ENCODE assay signal across 30 mouse cellular contexts in the genomic region with DNA sequence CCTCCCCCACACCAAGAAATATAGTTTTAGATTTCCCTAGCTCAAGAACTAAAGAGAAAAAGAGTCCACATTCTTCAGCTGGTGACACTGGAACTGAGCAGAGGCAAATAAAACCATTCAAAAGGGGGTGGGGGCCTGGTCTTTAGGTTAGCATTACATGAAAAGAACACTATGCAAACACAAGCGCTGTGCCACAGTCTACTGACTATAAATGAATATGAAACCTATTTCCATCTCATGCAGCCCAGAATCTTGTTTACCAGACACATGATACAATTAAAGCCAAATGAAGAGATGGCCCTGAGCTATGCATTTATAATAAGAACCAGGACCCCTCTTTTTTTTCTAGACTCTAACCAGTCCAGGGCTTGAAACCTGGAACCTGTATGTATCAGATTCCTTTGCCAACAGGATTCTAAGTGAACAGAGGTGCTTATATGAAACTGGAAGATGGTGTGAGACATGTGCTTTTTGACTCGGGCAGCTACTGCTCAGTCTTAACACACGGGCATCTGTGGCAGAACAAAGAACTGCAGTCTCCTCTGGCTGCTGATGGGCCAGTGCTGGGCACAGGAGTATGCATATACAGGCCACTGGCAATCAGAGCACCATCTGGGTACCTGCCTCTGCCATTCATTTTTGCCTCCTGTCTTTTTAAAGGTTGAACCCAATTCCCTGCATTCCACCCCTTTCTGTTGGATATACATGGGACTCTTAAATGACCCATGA.
DNase-seq lines count a peak whose midpoint lies in the region; ATAC-seq lines count a peak whose summit lies in the region.
"Had no signal": no experiment of that assay in that cellular context is flagged by ENCODE, and none has a peak within 500 bp of the region (broad histone marks: within the 10 kb centered on the region; RNA-seq: fewer than 3 reads in every experiment).

No protein-coding gene starts in this region.

- no peaks in the 10 kb centered on the region for H3K9me3 ChIP-seq in forebrain, embryonic 14.5 days (replicated peaks; ENCODE audit: control insufficient read depth, low read length)
- H3K9me3 ChIP-seq in forebrain, embryonic 12.5 days = no peaks in the 10 kb centered on the region
- H3K9me3 ChIP-seq in neural tube, embryonic 14.5 days (ENCODE audit: control insufficient read depth, low read length) = no peaks in the 10 kb centered on the region
- H3K9me3 ChIP-seq in neural tube, embryonic 15.5 days (replicated peaks) = no peaks in the 10 kb centered on the region
- H3K9me3 ChIP-seq in embryonic facial prominence, embryonic 15.5 days (replicated peaks) = no peaks in the 10 kb centered on the region
- H3K9me3 ChIP-seq: heart, embryonic 10.5 days; heart, embryonic 15.5 days; hindbrain, embryonic 12.5 days; kidney, embryonic 15.5 days; midbrain, embryonic 10.5 days; midbrain, embryonic 15.5 days had no signal

- no peak overlapping the region for H3K4me3 ChIP-seq in forebrain, embryonic 14.5 days (ENCODE audit: low read depth, low read length)
- H3K4me3 ChIP-seq in forebrain, embryonic 12.5 days (replicated peaks) = no peak overlapping the region
- no peak overlapping the region for H3K4me3 ChIP-seq in neural tube, embryonic 14.5 days (ENCODE audit: low read depth, low read length)
- H3K4me3 ChIP-seq in neural tube, embryonic 15.5 days (replicated peaks) = no peak overlapping the region
- no peak overlapping the region for H3K4me3 ChIP-seq in embryonic facial prominence, embryonic 15.5 days (replicated peaks)
- H3K4me3 ChIP-seq: heart, embryonic 10.5 days; heart, embryonic 15.5 days; hindbrain, embryonic 12.5 days; kidney, embryonic 15.5 days; layer of hippocampus, adult 2 months; midbrain, embryonic 10.5 days; midbrain, embryonic 15.5 days had no signal

- H3K4me1 ChIP-seq in forebrain, embryonic 14.5 days (ENCODE audit: control insufficient read depth, insufficient read depth, low read length) = peaks cover 4% of the 10 kb centered on the region; the same call in 1 of the 2 replicates
- no peaks in the 10 kb centered on the region for H3K4me1 ChIP-seq in forebrain, embryonic 12.5 days
- no peaks in the 10 kb centered on the region for H3K4me1 ChIP-seq in neural tube, embryonic 14.5 days (ENCODE audit: control insufficient read depth, insufficient read depth, low read length)
- 0 out of 2 replicates have a peak, but pooled peaks cover 1% of the 10 kb centered on the region for H3K4me1 ChIP-seq in neural tube, embryonic 15.5 days
- H3K4me1 ChIP-seq in embryonic facial prominence, embryonic 15.5 days = peaks cover 15% of the 10 kb centered on the region; the same call in 1 of the 2 replicates
- H3K4me1 ChIP-seq: heart, embryonic 15.5 days; midbrain, embryonic 10.5 days; midbrain, embryonic 15.5 days had no signal

- H3K36me3 ChIP-seq in forebrain, embryonic 14.5 days (ENCODE audit: control insufficient read depth, insufficient read depth, low read length) = no peaks in the 10 kb centered on the region
- no peaks in the 10 kb centered on the region for H3K36me3 ChIP-seq in forebrain, embryonic 12.5 days (replicated peaks)
- no peaks in the 10 kb centered on the region for H3K36me3 ChIP-seq in neural tube, embryonic 14.5 days (ENCODE audit: control insufficient read depth, insufficient read depth, low read length)
- H3K36me3 ChIP-seq in neural tube, embryonic 15.5 days = no peaks in the 10 kb centered on the region
- H3K36me3 ChIP-seq in embryonic facial prominence, embryonic 15.5 days = no peaks in the 10 kb centered on the region
- H3K36me3 ChIP-seq: heart, embryonic 10.5 days; heart, embryonic 15.5 days; hindbrain, embryonic 12.5 days; kidney, embryonic 15.5 days; midbrain, embryonic 15.5 days had no signal

- no peak overlapping the region for H3K27ac ChIP-seq in forebrain, embryonic 14.5 days (ENCODE audit: low read depth, low read length)
- no peak overlapping the region for H3K27ac ChIP-seq in forebrain, embryonic 12.5 days
- no peak overlapping the region; the same call in 1 of the 2 replicates for H3K27ac ChIP-seq in neural tube, embryonic 14.5 days (ENCODE audit: low read depth, low read length)
- H3K27ac ChIP-seq in neural tube, embryonic 15.5 days (replicated peaks) = no peak overlapping the region
- 0 out of 2 replicates have a peak overlapping the region, but pooled peaks have one; percentile 39 for H3K27ac ChIP-seq in embryonic facial prominence, embryonic 15.5 days (replicated peaks)
- H3K27ac ChIP-seq: heart, embryonic 10.5 days; heart, embryonic 15.5 days; hindbrain, embryonic 12.5 days; kidney, embryonic 15.5 days; layer of hippocampus, adult 2 months; liver, embryonic 14.5 days; midbrain, embryonic 10.5 days; midbrain, embryonic 15.5 days had no signal

- H3K27me3 ChIP-seq in forebrain, embryonic 14.5 days (replicated peaks; ENCODE audit: control insufficient read depth, insufficient read depth, low read length) = no peaks in the 10 kb centered on the region
- no peaks in the 10 kb centered on the region for H3K27me3 ChIP-seq in forebrain, embryonic 12.5 days
- H3K27me3 ChIP-seq in neural tube, embryonic 14.5 days (ENCODE audit: control insufficient read depth, insufficient read depth, low read length) = no peaks in the 10 kb centered on the region
- no peaks in the 10 kb centered on the region for H3K27me3 ChIP-seq in neural tube, embryonic 15.5 days (replicated peaks)
- H3K27me3 ChIP-seq in embryonic facial prominence, embryonic 15.5 days = no peaks in the 10 kb centered on the region
- H3K27me3 ChIP-seq: heart, embryonic 15.5 days; hindbrain, embryonic 12.5 days; kidney, embryonic 15.5 days; midbrain, embryonic 15.5 days; Patski had no signal

- 73% methylated on average over 3 of the region's 3 CpGs for WGBS in forebrain, embryonic 14.5 days
- 65% methylated on average over 3 of the region's 3 CpGs for WGBS in forebrain, embryonic 12.5 days
- 61% methylated on average over 3 of the region's 3 CpGs for WGBS in neural tube, embryonic 14.5 days
- WGBS in neural tube, embryonic 15.5 days = 58% methylated on average over 3 of the region's 3 CpGs
- 35% methylated on average over 3 of the region's 3 CpGs for WGBS in embryonic facial prominence, embryonic 15.5 days

- no peak; the same call in 1 of the 2 replicates for ATAC-seq in forebrain, embryonic 14.5 days
- ATAC-seq in forebrain, embryonic 12.5 days (ENCODE audit: low FRiP score) = no peak
- peak; percentile 82; the same call in 1 of the 2 replicates for ATAC-seq in neural tube, embryonic 14.5 days (ENCODE audit: low read depth)
- no peak for ATAC-seq in neural tube, embryonic 15.5 days (ENCODE audit: low FRiP score)
- ATAC-seq in embryonic facial prominence, embryonic 15.5 days (ENCODE audit: insufficient number of reproducible peaks, low FRiP score, low TSS enrichment, low read depth) = peak; percentile 43; the same call in 1 of the 2 replicates
- no peak for ATAC-seq in erythroid progenitor cell, adult 5-6 weeks (replicated peaks; ENCODE audit: low FRiP score, poor library complexity, severe bottlenecking)
- ATAC-seq: inflammation-experienced regulatory T-cells, adult 6 months; midbrain, embryonic 15.5 days; Patski had no signal

- H3K9ac ChIP-seq in forebrain, embryonic 14.5 days (ENCODE audit: low read length) = no peak overlapping the region
- H3K9ac ChIP-seq in forebrain, embryonic 12.5 days = no peak overlapping the region
- H3K9ac ChIP-seq in neural tube, embryonic 14.5 days (replicated peaks; ENCODE audit: low read depth, low read length) = no peak overlapping the region
- no peak overlapping the region for H3K9ac ChIP-seq in neural tube, embryonic 15.5 days (replicated peaks)
- no peak overlapping the region for H3K9ac ChIP-seq in embryonic facial prominence, embryonic 15.5 days
- H3K9ac ChIP-seq: heart, embryonic 15.5 days; hindbrain, embryonic 12.5 days; kidney, embryonic 15.5 days; liver, embryonic 14.5 days; midbrain, embryonic 15.5 days had no signal

- DNase-seq in forebrain, embryonic 14.5 days (ENCODE audit: low spot score) = peak; percentile 11
- no peak for DNase-seq in embryo, embryonic 10 days (ENCODE audit: low spot score)
- DNase-seq: adrenal gland, postnatal 10 days; cerebellum, adult 8-10 months; cerebellum, postnatal 25 days; embryo, embryonic 11 days; gastrocnemius, postnatal 14 days; heart, adult 11 months; kidney, adult 11 months; kidney, postnatal 36 days; layer of hippocampus, postnatal 36 days; liver; lung, adult 2 months; thymus, adult 2 months; thymus, postnatal 36 days had no signal

- H3K4me2 ChIP-seq in forebrain, embryonic 14.5 days (ENCODE audit: low read length) = no peak overlapping the region
- no peak overlapping the region for H3K4me2 ChIP-seq in forebrain, embryonic 12.5 days
- H3K4me2 ChIP-seq in neural tube, embryonic 14.5 days (ENCODE audit: low read depth, low read length) = no peak overlapping the region
- no peak overlapping the region for H3K4me2 ChIP-seq in neural tube, embryonic 15.5 days
- no peak overlapping the region for H3K4me2 ChIP-seq in embryonic facial prominence, embryonic 15.5 days (replicated peaks)
- H3K4me2 ChIP-seq: heart, embryonic 15.5 days; hindbrain, embryonic 12.5 days; kidney, embryonic 15.5 days; midbrain, embryonic 15.5 days had no signal

Comparison
In these comparisons a context has a peak if more than half of its experiments do, and no peak if none do; other contexts are left out.
1. ATAC-seq: peak in neural tube, embryonic 14.5 days (single experiment) and embryonic facial prominence, embryonic 15.5 days (single experiment); none in forebrain, embryonic 14.5 days (single experiment), forebrain, embryonic 12.5 days (single experiment), neural tube, embryonic 15.5 days (single experiment) and erythroid progenitor cell, adult 5-6 weeks (single experiment).